Mouse (Mus musculus): ENCODE data around the gene Elmod1.

GRCm38 (mm10) chr9:53890075-53890474, 85.0 kb downstream of the Elmod1 start:
- TF ChIP-seq POLR2A (IDR thresholded peaks at IDR 0.05; ENCODE audit: borderline replicate concordance, extremely low read depth, low read depth, low read length) (no peak), CTCF (IDR thresholded peaks at IDR 0.05; ENCODE audit: insufficient read depth, low read length) (no peak)

Data from lung, adult 2 months (tissue).